Mouse (Mus musculus): ENCODE data around the gene Pxylp1.
A peak's percentile ranks its signal among the peaks of the same experiment; 100 is the strongest.

- TF ChIP-seq MAX (IDR thresholded peaks at IDR 0.05; ENCODE audit: low read length) = peak; percentile 78
- TF ChIP-seq RAD21 (IDR thresholded peaks at IDR 0.05; ENCODE audit: low read depth, low read length) = peak; percentile 75
- no peak for TF ChIP-seq MXI1 (IDR thresholded peaks at IDR 0.05; ENCODE audit: low read depth, low read length)
- TF ChIP-seq POLR2A (IDR thresholded peaks at IDR 0.05; ENCODE audit: low read depth, low read length) = no peak
- TF ChIP-seq CTCF (conservative IDR thresholded peaks at IDR 0.05 in 1 of 2, IDR thresholded peaks at IDR 0.05 in 1 of 2; ENCODE audit: low read depth in 2 of 2, low read length in 2 of 2) = peak; percentile 52 to 78; a peak in 3 of 4 replicates
- TF ChIP-seq ETS1 (conservative IDR thresholded peaks at IDR 0.05; ENCODE audit: low read depth, low read length) = no peak
Observed at GRCm38 (mm10) chr9:96873082-96873481, 19.4 kb downstream of the Pxylp1 start.
